Mouse (Mus musculus): ENCODE results near the gene Trank1. TPM values are rescaled to one million over a fixed set of nuclear protein-coding genes. Genes with fewer than 3 reads are reported as not detected.
A peak's percentile ranks its signal among the peaks of the same experiment; 100 is the strongest.

Gene Trank1
- total RNA-seq, 2 experiments from 2014 or later = 222 to 227 TPM

DNA sequence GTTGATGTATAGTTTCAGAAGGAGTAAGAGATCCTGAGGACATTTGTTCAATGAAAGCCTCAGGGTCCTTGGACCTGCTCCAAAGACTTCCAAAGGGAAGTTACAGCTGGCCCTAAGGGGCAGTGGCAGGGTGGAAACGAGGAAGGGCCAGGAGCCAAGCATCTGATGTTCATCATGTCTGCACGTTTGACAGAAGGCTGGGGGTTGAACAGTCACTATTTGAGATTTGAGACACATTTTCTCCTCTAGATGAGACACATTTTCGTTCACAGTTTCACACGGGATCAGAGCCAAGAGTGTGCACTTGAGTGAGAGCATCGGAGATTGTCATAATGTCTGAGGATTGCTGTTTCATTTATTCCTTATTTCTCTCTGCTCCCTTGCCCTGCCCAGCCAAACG, 96.5 kb downstream of the Trank1 start:
- intact Hi-C loops (cut with DNase I) = no loop called here

DNA sequence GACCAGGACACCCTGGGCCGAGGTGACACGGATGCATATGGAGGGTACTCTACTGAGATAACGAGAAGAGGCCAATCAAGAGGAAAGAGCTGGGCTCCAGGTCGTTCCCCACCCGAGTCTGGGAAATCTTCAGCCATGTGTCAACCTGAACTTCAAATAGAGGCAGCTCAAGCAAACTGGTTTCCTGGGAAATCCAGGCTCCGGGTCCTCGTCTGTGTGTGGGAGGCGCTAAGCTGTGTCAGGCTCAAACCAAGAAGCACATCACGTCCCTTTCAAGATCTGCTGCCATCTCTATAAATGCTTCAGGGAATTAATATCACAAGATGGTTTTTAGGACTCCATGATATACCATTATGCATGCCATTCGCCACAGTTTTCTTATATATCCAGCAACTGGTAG, 96.9 kb downstream of the Trank1 start:
- intact Hi-C loops (cut with DNase I) = no loop called here
- DNase-seq (ENCODE audit: low spot score in 2 of 2) = peak; percentile 66 to 84

More for the DNA sequence above, 96.5 kb downstream of the Trank1 start:
- peak; percentile 61 to 65 for DNase-seq (ENCODE audit: low spot score in 2 of 2)

DNA sequence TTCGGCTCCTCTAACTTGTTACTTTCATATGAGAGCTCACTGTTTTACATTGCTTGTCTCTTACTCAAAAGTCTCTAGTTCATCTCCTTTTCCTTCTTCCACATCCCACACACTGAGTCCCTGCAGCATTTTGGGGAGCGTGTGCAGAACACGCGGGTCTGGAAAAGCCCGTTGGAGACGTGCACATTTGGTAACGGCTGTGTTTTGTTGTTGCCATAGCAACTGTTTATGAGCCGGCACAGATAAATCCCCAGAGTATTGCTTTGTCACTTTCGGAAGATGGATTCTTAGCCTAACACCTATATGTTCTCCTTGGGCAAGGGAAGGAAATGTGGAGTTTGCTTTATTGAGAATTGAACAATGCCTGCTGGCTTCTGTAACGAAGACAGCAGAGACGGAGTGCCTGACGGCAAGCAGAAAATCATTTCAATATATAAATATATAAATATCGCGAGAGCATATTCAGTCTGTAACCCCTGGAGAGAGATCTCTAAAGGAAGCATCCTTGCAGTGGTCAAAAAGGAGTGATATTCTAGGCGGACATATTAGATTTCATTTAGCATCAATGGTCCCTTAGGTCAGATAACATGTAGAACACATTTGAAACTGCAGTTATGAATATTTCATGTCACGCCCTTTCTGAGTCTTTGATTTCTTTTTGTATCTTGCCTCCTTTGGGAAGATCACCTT, 101.1 kb downstream of the Trank1 start:
- peak; percentile 76 to 91 for DNase-seq (ENCODE audit: low spot score in 2 of 2)
- intact Hi-C loops (cut with DNase I) = no loop called here

DNA sequence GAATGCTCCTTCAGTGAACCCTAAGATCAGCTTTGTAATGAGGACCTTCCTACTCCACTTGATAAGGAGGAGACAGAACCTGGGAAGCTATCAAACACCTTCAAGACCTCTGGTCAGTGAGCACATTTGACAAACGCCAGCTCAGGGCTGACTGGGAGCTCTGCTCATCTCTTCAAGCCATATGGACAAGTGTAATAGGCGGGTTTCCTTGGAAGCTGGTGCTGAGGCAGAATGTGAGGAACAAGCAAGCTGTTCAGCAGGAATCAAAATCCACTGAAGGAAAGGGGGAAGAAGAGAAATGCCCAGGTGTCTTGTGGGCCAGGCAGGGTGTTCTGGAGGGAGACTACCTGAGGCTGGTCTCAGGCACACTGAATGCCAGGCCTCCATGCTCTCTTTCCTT, 110.3 kb downstream of the Trank1 start:
- intact Hi-C loops (cut with DNase I) = no loop called here
- DNase-seq (ENCODE audit: low spot score in 2 of 2) = peak in 1 of 2 experiments; percentile 58

DNA sequence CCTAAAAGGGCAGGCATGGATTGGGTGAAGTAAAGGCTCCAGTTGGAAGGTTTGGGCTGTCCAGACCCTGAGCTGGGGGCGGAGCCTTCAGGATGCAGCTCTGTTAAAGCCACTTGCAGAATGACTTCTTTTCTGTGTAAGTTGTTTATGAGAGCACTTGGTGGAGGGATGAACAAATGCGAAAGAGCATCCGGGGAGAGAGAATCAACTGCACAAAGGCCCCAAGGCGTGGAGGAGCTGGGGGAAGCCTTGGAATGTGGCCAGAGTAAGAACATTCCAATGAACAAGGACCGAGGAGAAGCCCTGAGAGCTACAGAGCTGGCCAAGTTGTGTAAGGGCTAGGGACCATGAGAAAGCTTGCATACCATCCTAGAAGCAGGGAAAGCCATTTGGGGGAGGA, 111.0 kb downstream of the Trank1 start:
- no peak for DNase-seq (ENCODE audit: low spot score in 2 of 2)
- intact Hi-C loops (cut with DNase I) = no loop called here

DNA sequence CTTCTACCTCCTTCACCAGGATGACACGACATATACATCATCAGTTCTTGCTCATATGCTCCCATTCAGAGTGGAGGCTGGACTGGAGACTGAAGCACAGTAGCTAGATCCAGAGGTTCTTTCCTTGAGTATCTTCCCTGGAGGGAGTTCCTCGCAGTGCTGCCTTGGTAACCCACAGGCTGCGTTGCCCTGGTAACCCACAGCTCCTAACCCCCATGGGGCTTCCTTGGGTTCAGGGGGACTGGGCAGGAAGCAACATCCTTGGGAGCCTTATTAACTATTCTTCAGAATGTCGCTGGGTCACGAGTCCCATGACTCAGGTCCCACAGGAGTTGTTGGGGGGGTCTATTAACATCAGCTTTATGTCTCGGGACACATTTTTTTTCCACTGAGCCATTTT, 113.6 kb downstream of the Trank1 start:
- intact Hi-C loops (cut with DNase I) = no loop called here
- no peak for DNase-seq (ENCODE audit: low spot score in 2 of 2)

DNA sequence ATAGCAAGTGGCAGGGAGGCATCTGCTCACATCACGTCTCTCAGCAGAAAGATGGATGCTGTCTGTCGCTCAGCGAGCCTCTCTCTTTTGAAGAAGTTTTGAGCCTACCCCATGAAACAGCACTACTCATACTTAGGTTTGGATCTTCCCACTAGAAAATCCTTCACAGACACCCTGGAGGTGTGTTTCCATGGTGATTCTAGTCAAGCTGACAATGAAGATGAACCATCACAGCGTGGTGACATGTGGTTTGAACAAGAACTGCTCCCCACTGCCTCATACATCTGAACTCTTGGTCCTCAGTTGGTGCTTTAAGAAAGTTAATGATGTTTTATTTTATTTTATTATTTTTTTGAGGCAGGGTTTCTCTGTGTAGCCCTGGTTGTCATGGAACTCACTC, 114.4 kb downstream of the Trank1 start:
- peak in 1 of 2 experiments; percentile 53 for DNase-seq (ENCODE audit: low spot score in 2 of 2)
- intact Hi-C loops (cut with DNase I) = no loop called here

DNA sequence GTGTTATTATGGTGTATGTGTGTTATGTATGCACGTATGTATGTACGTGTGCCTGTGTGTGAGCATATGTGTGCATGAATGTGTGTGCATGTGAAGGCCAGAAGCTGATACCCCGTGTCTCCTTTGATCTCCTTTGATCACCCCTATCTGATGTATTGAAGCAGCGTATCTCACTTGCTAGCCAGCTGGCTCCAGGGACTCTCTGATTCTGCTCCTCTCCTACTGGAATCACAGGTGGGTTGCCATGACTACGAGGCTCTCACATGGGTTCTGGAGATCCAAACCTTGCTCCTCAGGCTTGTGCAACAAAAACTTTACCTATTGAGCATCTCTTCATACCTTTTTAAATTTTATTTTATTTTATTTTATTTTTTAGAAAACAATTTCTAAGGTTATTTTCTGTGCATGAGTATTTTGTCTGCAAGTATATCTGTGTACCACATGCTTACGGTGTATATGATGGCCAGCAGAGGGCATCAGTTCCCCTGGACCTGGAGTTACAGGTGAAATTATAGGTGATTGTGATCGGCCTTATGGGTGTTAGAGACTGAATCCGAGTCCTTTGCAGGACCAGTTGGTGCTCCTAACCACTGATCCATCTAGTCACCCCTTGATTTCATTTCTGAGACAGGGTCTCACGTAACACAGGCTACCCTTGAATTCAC, 116.5 kb downstream of the Trank1 start:
- no peak for DNase-seq (ENCODE audit: low spot score in 2 of 2)
- intact Hi-C loops (cut with DNase I) = no loop called here

DNA sequence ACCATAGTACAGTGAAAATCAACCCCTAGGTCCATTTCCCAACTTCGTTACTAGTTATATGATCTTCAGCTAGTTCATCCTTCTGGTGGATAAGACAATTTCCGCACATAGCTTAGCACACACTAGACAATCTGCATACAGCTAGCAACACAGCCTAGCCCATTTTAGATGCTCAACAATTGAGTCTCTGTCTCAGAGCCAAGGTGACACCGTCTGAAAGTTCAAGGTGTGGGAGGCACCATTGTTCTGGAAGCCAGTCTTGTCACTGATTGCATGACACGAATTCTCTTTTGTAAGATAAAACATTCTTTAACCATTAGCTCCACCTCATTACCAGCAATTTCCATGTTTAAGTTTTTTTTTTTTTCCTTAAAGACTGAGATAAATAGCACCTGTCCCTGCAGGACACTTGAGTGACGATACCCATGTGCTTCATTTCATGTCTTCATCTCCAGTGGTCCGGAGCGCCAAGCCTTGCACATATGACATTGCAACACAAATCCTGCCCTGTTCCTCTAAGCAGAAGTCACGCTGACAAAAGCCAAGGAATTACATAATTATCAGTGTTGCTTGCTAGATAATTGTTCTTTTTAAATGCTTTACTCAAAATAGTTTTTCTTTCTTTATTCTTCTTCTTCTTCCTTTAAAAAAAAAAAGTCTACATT, 117.3 kb downstream of the Trank1 start:
- intact Hi-C loops (cut with DNase I) = no loop called here
- DNase-seq (ENCODE audit: low spot score in 2 of 2) = no peak

DNA sequence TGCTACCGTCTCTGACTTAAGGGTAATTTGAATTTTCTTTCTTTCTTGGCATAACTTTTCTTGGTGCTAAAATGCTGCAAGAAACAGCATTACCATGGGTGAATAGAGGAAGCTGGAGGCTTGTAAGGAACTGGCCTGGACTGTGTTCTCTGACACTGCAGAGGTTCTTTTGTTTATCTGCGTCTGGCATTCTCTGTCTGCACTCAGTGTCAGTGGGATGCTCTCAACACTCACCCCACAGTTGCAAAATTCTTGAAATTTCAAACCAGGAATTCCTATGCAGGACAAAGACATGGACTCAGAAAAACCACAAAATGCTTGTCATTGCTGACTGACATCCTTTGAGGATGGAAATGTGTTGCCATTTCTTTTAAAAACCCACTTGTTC, 117.8 kb downstream of the Trank1 start:
- no peak for DNase-seq (ENCODE audit: low spot score in 2 of 2)
- intact Hi-C loops (cut with DNase I) = no loop called here

DNA sequence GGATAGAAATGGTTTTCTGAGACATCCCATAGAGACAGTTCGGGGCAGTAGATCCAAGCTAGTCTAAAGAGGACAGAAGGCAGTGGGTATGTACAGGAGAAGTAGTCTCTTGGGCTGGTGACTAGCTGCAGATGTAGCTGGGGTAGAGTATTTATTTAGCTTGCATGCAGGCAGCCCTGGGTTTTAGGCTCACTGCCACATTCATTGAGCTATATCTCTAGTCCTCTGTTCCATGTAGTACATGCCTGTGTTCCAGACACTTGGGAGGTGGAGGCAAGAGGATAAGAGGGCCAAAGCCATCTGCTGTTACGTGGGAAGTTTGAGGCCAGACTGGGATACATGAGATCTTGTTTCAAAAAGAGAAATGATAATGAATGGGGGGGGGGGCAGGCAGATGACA, 123.9 kb downstream of the Trank1 start:
- intact Hi-C loops (cut with DNase I) = no loop called here
- DNase-seq (ENCODE audit: low spot score in 2 of 2) = no peak

DNA sequence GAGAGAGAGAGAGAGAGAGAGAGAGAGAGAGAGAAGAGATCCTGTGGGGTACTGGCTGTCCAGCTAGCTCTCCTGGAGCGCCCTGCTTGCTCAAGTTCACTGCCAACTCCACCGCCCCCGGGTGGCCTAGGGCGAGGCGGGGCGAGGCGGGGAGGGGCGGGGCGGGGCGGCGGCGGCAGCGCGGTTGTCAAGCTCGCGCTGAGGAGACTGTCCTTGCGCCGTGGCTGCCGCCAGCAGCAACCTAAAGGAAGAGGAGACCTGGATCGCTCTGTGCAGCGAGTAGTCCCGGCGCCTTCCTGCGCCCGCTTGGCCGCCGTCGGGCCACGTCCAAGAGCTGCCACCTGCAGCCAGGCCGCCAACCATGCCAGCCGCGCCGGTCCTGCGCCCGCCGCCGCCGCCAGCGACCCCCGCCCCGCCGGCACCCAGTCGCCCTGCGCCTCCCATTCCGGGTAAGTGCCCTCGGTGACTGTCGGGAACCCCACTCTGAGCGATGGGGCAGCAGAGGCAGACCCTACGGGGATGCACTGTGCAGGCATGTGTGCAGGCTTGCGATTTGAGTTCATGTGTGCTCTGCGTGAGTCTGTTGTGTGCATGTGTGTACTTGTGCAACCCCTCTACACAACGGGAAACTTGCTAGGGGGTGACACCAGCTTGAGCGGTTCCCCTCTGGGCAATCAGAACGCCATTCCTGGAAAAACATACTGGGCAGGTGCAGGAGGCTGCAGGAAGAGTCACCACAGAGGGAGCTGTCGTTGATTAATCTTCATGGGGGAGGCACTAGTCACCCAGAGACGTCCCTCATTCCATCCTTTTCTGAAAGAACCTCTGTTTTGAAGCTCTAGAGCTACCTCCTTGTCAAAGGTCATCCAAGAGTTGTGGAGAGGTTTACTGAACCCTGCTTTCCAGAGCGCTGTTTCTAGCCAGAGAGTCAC, 127.6 kb downstream of the Trank1 start, which contains the start of gene Dclk3:
Dclk3 (plus strand) TSS at position 178 of the 932 bp plus-strand sequence.
- intact Hi-C loops (cut with DNase I) = no loop called here
- peak in 1 of 2 experiments; percentile 44 for DNase-seq (ENCODE audit: low spot score in 2 of 2)

DNA sequence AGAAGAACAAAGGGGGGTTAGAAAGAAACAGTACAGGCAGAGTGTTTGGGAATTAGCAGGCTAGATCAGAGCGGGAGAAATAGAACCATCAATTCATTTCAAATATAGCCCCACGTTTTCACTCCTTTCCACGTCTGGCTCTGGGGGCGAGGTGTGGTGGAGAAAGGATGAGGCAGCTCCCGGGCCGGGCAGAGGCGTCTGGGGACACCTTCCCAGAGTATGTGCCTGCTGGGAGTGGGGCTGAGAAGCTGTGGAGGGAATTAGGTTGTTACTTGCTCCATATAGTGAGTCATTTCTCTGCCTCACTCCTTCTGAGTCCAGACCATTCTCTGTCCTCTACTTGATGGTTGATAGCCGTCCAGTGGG, 128.3 kb downstream of the Trank1 start:
- intact Hi-C loops (cut with DNase I) = loop anchor here (5.0 kb wide), 1 partner anchor 37 kb away; no protein-coding TSS in a partner anchor
- peak; percentile 63 to 75 for DNase-seq (ENCODE audit: low spot score in 2 of 2)

DNA sequence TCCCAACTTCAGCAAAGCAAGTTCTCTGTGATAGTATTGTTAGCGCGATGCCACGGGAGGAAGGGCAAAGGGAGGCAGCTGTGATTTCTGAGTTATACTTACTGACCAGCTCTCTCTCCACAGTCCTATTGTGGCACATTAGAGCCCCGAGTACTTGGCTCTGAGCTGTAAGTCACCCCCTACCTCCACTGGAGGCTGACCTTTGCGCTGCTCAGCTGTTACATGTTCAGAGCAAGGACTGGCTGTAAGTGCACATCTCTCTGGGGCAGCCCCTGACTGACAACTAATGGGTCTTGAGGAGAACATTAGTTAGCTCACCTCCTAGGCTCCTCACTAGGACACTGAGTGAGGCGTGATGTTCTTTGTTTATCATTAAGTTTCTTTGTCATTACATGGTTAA, 128.9 kb downstream of the Trank1 start:
- intact Hi-C loops (cut with DNase I) = loop anchor here (5.0 kb wide), 1 partner anchor 37 kb away; no protein-coding TSS in a partner anchor
- DNase-seq (ENCODE audit: low spot score in 2 of 2) = no peak

DNA sequence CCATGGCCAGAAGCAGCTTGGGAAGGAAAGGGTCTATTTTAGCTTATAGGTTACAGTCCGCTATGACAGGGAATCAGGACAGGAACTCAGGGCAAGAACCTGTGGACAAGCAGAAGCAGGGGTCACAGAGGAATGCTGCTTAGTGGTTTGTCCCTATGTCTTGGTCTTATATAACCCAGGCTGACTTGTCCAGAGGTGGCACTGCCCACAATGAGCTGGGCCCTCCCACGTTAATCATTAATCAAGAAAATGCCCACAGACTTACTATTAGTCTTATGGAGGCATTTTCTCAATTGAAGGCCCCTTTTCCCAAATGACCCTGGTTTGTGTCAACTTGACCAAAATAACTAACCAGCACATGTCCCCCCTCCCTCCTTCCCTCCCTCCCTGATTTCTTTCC, 129.6 kb downstream of the Trank1 start:
- intact Hi-C loops (cut with DNase I) = loop anchor here (5.0 kb wide), 1 partner anchor 36 kb away; no protein-coding TSS in a partner anchor

More for the DNA sequence above, 129.6 kb downstream of the Trank1 start:
- no peak for DNase-seq (ENCODE audit: low spot score in 2 of 2)

Other genes starting within 250 kb of the Trank1 start
- 10 to 100 TPM; 32.2 to 34.2 TPM for gene Lrrfip2, start 194.1 kb upstream of the Trank1 start, total RNA-seq (2021)
- 10 to 100 TPM; 16.8 to 17.9 TPM for gene Mlh1, start 39.9 kb upstream of the Trank1 start, total RNA-seq (2021)
- 10 to 100 TPM; 78.2 to 81.9 TPM for gene Epm2aip1, start 39.8 kb upstream of the Trank1 start, total RNA-seq (2021)
- gene Dclk3, start 127.3 kb downstream of the Trank1 start, total RNA-seq (2021) = 10 to 100 TPM; 50.4 to 64.6 TPM